Mouse (Mus musculus): ENCODE measurements around the gene Rhbdf1. TPM values are rescaled to one million over a fixed set of nuclear protein-coding genes. Genes with fewer than 3 reads are reported as not detected.

The Rhbdf1 gene
- total and polyA plus RNA-seq, 3 experiments, result 24.7 to 37.6 (median 34.2) TPM

DNA sequence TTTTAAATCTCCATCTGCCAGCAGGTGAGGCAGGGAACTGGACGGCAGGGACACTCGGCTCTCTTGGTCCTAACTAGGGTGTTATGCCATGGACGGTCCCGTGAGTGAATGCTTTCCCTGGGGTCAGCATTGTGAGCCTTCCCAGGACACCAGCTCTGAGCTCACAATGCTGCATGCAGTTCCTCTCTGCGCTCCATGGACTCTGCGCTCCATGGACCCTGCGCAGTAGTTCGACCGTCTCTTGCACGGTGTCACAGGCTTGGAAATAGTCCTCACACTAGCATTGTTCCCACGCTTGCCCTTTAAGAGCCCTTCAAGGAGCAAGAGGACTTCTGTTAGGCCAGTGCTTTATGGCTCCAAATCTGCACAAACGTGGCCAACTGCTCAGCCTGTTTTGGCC is 33.2 kb downstream of the Rhbdf1 start:
- H3K4me1 ChIP-seq (ENCODE audit: control insufficient read depth in 1 of 2, insufficient read depth in 2 of 2), result peaks cover 9 to 27% of the 10 kb centered on the region in 2 experiments

DNA sequence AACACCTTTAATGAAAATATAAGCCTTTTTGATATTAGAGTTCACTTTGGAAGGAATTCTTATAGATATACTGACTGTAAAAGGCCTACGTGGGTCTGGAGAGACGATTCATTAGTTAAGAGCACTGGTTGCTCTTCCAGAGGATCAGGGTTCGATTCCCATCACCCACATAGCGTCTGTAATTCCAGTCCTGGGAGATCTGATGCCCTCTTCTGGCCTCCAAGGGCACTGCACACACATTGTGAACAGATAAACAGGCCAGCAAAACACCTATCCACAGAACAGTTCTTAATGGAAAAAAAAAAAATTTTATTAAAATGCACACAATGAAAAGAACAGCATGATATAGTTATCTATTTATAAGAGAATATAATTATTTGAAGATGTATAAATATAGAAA is 34.8 kb downstream of the Rhbdf1 start:
- H3K9ac ChIP-seq (ENCODE audit: insufficient read depth, low read depth), result no peak overlapping the region
- TF ChIP-seq CTCF (conservative IDR thresholded peaks at IDR 0.05 in 1 of 2, IDR thresholded peaks at IDR 0.05 in 1 of 2; ENCODE audit: low read depth in 2 of 2, low read length in 2 of 2) (peak; percentile 25 to 39; a peak in 2 of 4 replicates), ELF1 (IDR thresholded peaks at IDR 0.05; ENCODE audit: low read depth, low read length) (no peak)
- dilution Hi-C loops (cut with MboI; ENCODE audit: extremely low pct_ligation_motif_present, extremely low pct_unique_long_range_greater_than_20kb, low sequenced_read_pairs), result no loop called here

More for the DNA sequence above, 33.2 kb downstream of the Rhbdf1 start:
- Histone ChIP-seq H3K36me3 (replicated peaks in 1 of 2; ENCODE audit: control insufficient read depth in 1 of 2, insufficient read depth in 1 of 2, low read length in 1 of 2) (peaks cover 6 to 50% of the 10 kb centered on the region in 2 experiments), H3K4me2 (ENCODE audit: insufficient read depth, low read depth, poor library complexity, severe bottlenecking) (no peak overlapping the region), H3K27ac (ENCODE audit: insufficient read depth, low read depth) (no peak overlapping the region), H3K9ac (ENCODE audit: insufficient read depth, low read depth) (no peak overlapping the region), H3K27me3 (replicated peaks) (no peaks in the 10 kb centered on the region), H3K79me2 (replicated peaks; ENCODE audit: control insufficient read depth, extremely low read depth, insufficient read depth, poor library complexity, severe bottlenecking) (no peaks in the 10 kb centered on the region), H3K9me3 (replicated peaks; ENCODE audit: low read length) (peaks cover 2% of the 10 kb centered on the region), H3K4me3 (replicated peaks in 1 of 3; ENCODE audit: low read depth in 2 of 3, low read length in 2 of 3, poor library complexity in 1 of 3) (no peak overlapping the region)
- DNase-seq (ENCODE audit: extremely low read depth), result no peak
- in situ Hi-C loops (cut with MboI; ENCODE audit: low pct_ligation_motif_present, low pct_unique_long_range_greater_than_20kb, low sequenced_read_pairs), result loop anchor here (10.0 kb wide), 2 partner anchors 46 to 116 kb away; partner anchors contain the start of gene Hbq1a
- dilution Hi-C loops (cut with MboI; ENCODE audit: extremely low pct_ligation_motif_present, extremely low pct_unique_long_range_greater_than_20kb, low sequenced_read_pairs), result no loop called here
- TF ChIP-seq ZNF384 (IDR thresholded peaks at IDR 0.05; ENCODE audit: low read depth, low read length), result no peak
- no peak for TF ChIP-seq PAX5 (IDR thresholded peaks at IDR 0.05; ENCODE audit: low read length)
- TF ChIP-seq ETS1 (conservative IDR thresholded peaks at IDR 0.05; ENCODE audit: low read depth, low read length), result no peak
- TF ChIP-seq NELFE (IDR thresholded peaks at IDR 0.05; ENCODE audit: low read depth, low read length), result no peak
- TF ChIP-seq MYC (IDR thresholded peaks at IDR 0.05; ENCODE audit: low read depth, low read length), result no peak
- no peak for TF ChIP-seq NRF1 (IDR thresholded peaks at IDR 0.05; ENCODE audit: low read depth, low read length)
- no peak for TF ChIP-seq POLR2AphosphoS2 (IDR thresholded peaks at IDR 0.05; ENCODE audit: low read depth, low read length)
- TF ChIP-seq ELF1 (IDR thresholded peaks at IDR 0.05; ENCODE audit: low read depth, low read length), result no peak
- TF ChIP-seq CHD1 (IDR thresholded peaks at IDR 0.05; ENCODE audit: low read depth, low read length), result no peak
- TF ChIP-seq EP300 (IDR thresholded peaks at IDR 0.05; ENCODE audit: low read length), result no peak
- no peak for TF ChIP-seq KAT2A (IDR thresholded peaks at IDR 0.05; ENCODE audit: insufficient replicate concordance, low read length)
- TF ChIP-seq MAZ (IDR thresholded peaks at IDR 0.05; ENCODE audit: low read depth, low read length), result no peak
- TF ChIP-seq CHD2 (IDR thresholded peaks at IDR 0.05; ENCODE audit: low read length), result no peak
- TF ChIP-seq RCOR1 (conservative IDR thresholded peaks at IDR 0.05; ENCODE audit: low read depth, low read length), result no peak
- no peak for TF ChIP-seq ZC3H11A (IDR thresholded peaks at IDR 0.05; ENCODE audit: low read depth, low read length)
- no peak for TF ChIP-seq ZKSCAN1 (IDR thresholded peaks at IDR 0.05; ENCODE audit: borderline replicate concordance, low read depth, low read length)
- TF ChIP-seq TBP (conservative IDR thresholded peaks at IDR 0.05; ENCODE audit: low read depth, low read length), result no peak
- no peak for TF ChIP-seq TCF12 (IDR thresholded peaks at IDR 0.05; ENCODE audit: low read depth, low read length)
- no peak for TF ChIP-seq USF1 (IDR thresholded peaks at IDR 0.05; ENCODE audit: low read depth, low read length)
- no peak for TF ChIP-seq BHLHE40 (IDR thresholded peaks at IDR 0.05; ENCODE audit: low read depth, low read length)

More for the DNA sequence above, 34.8 kb downstream of the Rhbdf1 start:
- Histone ChIP-seq H3K27me3 (replicated peaks) (no peaks in the 10 kb centered on the region), H3K27ac (ENCODE audit: insufficient read depth, low read depth) (no peak overlapping the region), H3K36me3 (replicated peaks in 1 of 2; ENCODE audit: control insufficient read depth in 1 of 2, insufficient read depth in 1 of 2, low read length in 1 of 2) (peaks cover 2 to 34% of the 10 kb centered on the region in 2 experiments), H3K4me1 (ENCODE audit: control insufficient read depth in 1 of 2, insufficient read depth in 2 of 2) (peaks cover 9 to 19% of the 10 kb centered on the region in 2 experiments), H3K9me3 (replicated peaks; ENCODE audit: low read length) (peaks cover 4% of the 10 kb centered on the region), H3K4me3 (replicated peaks in 1 of 3; ENCODE audit: low read depth in 2 of 3, low read length in 2 of 3, poor library complexity in 1 of 3) (no peak overlapping the region), H3K4me2 (ENCODE audit: insufficient read depth, low read depth, poor library complexity, severe bottlenecking) (no peak overlapping the region), H3K79me2 (replicated peaks; ENCODE audit: control insufficient read depth, extremely low read depth, insufficient read depth, poor library complexity, severe bottlenecking) (no peaks in the 10 kb centered on the region)
- in situ Hi-C loops (cut with MboI; ENCODE audit: low pct_ligation_motif_present, low pct_unique_long_range_greater_than_20kb, low sequenced_read_pairs), result loop anchor here (10.0 kb wide), 2 partner anchors 48 to 118 kb away; partner anchors contain the start of gene Hbq1a
- no peak for DNase-seq (ENCODE audit: extremely low read depth)

Measured in CH12.LX (cell line).